Mouse (Mus musculus): ENCODE data around the gene Tubal3. TPM values are rescaled to one million over a fixed set of nuclear protein-coding genes. Genes with fewer than 3 reads are reported as not detected.

Tubal3 gene
- polyA plus RNA-seq, 1 experiment from 2014 or later: not detected

GRCm38 (mm10) chr13:3925632-3926031, 7.6 kb downstream of the Tubal3 start:
- Histone ChIP-seq H3K36me3 (no peaks in the 10 kb centered on the region), H3K9ac (no peak overlapping the region), H3K27ac (no peak overlapping the region), H3K9me3 (no peaks in the 10 kb centered on the region), H3K4me1 (no peaks in the 10 kb centered on the region), H3K4me2 (no peak overlapping the region), H3K4me3 (no peak overlapping the region), H3K27me3 (no peaks in the 10 kb centered on the region)
- no peak for ATAC-seq (ENCODE audit: insufficient number of reproducible peaks, low FRiP score, low TSS enrichment, low read depth)
- WGBS: 70% methylated on average over 6 of the region's 6 CpGs

DNA sequence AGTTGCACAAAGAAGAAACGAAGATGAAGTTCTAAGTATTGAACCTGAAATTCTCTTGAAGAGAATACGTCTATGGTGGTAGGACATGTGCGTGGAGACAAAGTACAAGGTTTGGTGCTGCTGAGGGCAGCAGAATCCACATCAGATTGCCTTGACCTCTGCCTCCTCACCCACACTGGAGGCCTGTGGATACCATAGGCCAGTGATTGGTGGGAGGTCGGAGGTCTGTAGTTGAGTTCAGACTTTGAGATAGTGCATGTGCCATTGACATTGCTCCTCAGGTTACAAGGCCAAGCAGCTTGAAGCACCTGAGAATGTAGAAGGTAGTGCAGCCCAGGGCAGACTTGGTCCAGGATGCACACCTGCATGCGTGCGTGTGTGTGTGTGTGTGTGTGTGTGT, 8.0 kb downstream of the Tubal3 start:
- Histone ChIP-seq H3K4me2 (no peak overlapping the region), H3K27ac (no peak overlapping the region), H3K4me1 (no peaks in the 10 kb centered on the region), H3K27me3 (no peaks in the 10 kb centered on the region), H3K9ac (no peak overlapping the region), H3K9me3 (no peaks in the 10 kb centered on the region), H3K36me3 (no peaks in the 10 kb centered on the region), H3K4me3 (no peak overlapping the region)
- WGBS: 90% methylated on average over 6 of the region's 6 CpGs
- ATAC-seq (ENCODE audit: insufficient number of reproducible peaks, low FRiP score, low TSS enrichment, low read depth): no peak

DNA sequence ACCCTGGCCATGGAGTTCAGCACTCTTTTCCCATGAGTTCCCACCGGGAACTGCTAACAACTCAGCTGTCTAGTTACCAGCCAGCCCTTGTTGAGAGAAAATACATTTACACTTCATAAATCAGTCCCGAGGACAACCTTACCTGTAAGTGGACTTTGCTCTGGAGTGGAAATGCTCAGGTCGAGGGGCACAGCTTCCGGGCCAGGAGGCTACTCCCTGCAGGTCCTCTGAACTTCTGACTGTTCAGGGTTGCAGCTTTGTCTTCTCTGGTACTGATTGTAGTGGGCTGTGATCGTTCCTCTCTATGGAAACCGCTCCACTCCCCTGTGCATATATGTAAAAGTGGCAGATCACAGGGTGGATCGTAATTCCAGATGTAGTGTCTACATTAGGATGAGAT, 26.6 kb downstream of the Tubal3 start:
- Histone ChIP-seq H3K9ac (no peak overlapping the region), H3K4me2 (no peak overlapping the region), H3K27ac (no peak overlapping the region), H3K36me3 (no peaks in the 10 kb centered on the region), H3K9me3 (no peaks in the 10 kb centered on the region), H3K27me3 (no peaks in the 10 kb centered on the region), H3K4me1 (no peaks in the 10 kb centered on the region), H3K4me3 (no peak overlapping the region)
- ATAC-seq (ENCODE audit: insufficient number of reproducible peaks, low FRiP score, low TSS enrichment, low read depth): no peak
- 51% methylated on average over 7 of the region's 7 CpGs for WGBS

DNA sequence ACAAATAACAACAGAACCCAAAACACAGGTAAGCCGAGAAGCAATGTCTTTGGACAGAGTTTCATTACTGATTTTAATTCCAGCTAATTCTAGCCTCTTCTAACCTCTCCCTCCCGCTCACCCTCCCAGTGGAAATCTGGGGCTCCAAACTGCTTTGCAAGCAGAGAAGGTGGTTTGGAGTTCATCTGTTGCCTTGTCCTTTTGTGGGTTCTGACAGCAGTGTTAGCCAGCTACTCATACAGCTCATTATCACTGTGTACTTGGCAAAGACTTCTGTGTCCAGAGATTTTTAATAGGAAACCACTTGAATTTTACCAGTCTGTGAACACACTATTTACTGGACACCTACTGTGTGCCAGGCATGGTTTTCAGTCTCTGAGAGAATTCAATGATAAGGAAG, 27.2 kb downstream of the Tubal3 start, which contains the start of gene Ucn3:
TSS of gene Ucn3 (minus strand) at position 101 of the 400 bp plus-strand sequence.
- no peaks in the 10 kb centered on the region for H3K36me3 ChIP-seq
- H3K4me3 ChIP-seq: no peak within 1 kb of the TSS
- H3K9me3 ChIP-seq: no peaks in the 10 kb centered on the region
- no peak within 1 kb of the TSS for H3K27ac ChIP-seq
- WGBS: 50% methylated on average over 2 of the region's 2 CpGs
- ATAC-seq (ENCODE audit: insufficient number of reproducible peaks, low FRiP score, low TSS enrichment, low read depth): no peak
- no peak within 1 kb of the TSS for H3K9ac ChIP-seq
- no peak within 1 kb of the TSS for H3K4me2 ChIP-seq
- H3K4me1 ChIP-seq: no peaks in the 10 kb centered on the region
- H3K27me3 ChIP-seq: no peaks in the 10 kb centered on the region

- no peak overlapping the region for H3K4me2 ChIP-seq
- H3K36me3 ChIP-seq: no peaks in the 10 kb centered on the region
- no peak overlapping the region for H3K27ac ChIP-seq
- H3K9me3 ChIP-seq: no peaks in the 10 kb centered on the region
- no peaks in the 10 kb centered on the region for H3K27me3 ChIP-seq
- 85% methylated on average over 4 of the region's 4 CpGs for WGBS
- H3K4me1 ChIP-seq: no peaks in the 10 kb centered on the region
- no peak for ATAC-seq (ENCODE audit: insufficient number of reproducible peaks, low FRiP score, low TSS enrichment, low read depth)
- no peak overlapping the region for H3K4me3 ChIP-seq
- H3K9ac ChIP-seq: no peak overlapping the region
Measured at GRCm38 (mm10) chr13:3947267-3947666, 29.2 kb downstream of the Tubal3 start.

- Histone ChIP-seq H3K9ac (no peak overlapping the region), H3K4me3 (no peak overlapping the region), H3K9me3 (no peaks in the 10 kb centered on the region), H3K36me3 (no peaks in the 10 kb centered on the region), H3K27ac (no peak overlapping the region), H3K27me3 (no peaks in the 10 kb centered on the region), H3K4me2 (no peak overlapping the region), H3K4me1 (no peaks in the 10 kb centered on the region)
- no peak for ATAC-seq (ENCODE audit: insufficient number of reproducible peaks, low FRiP score, low TSS enrichment, low read depth)
- WGBS: 88% methylated on average over 4 of the region's 4 CpGs
Measured at GRCm38 (mm10) chr13:3949477-3949876, 31.4 kb downstream of the Tubal3 start.

DNA sequence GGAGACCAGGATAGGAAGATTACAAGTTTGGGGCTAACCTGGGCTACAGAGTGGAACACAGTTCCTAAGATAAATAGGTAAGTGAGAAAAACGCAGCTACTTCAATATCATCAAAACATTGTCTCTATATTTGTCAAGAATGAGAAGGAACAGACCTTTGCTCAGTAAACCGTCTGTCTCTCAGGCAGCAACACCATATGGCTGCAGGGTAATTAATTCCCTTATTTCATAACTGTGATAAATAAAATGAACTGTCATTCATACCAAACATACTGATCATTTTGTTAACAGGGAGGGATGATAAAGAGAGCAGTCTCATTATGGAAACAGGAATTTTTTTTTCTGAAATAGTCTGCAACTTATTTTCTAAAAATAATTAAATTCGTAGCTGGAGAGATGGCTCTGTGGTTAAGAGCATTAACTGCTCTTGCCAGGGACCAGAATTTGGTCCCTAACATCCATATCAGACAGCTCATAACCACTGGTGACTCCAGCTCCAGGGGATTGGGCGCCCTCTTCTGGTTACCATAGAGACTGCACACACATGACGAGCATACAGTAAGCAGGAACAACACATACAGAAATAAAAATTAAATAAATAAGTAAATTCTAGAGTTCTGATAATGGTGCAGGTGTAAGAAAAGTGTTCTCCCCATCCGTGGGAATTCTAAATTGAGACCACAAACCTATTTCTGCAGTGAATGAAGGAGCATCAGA, 33.3 kb downstream of the Tubal3 start:
- ATAC-seq (ENCODE audit: insufficient number of reproducible peaks, low FRiP score, low TSS enrichment, low read depth): no peak

DNA sequence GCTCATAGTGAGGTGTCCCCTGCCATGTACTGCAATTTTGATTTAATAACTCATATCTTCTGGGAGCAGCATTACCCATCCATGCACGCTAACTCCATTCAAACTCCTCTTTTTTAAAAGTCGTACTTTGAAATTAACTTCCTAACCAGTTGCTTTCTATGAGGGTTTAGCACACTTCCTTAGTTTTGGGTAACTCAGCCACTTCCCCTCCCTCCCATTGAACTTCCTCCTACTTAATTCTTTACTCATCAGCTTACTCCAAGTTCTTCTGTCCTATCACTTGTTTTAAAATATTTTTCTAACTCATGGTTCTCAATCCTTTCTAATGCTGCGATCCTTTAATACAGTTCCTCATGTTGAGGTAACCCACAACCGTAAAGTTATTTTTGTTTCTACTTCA, 50.8 kb downstream of the Tubal3 start:
- ATAC-seq (ENCODE audit: insufficient number of reproducible peaks, low FRiP score, low TSS enrichment, low read depth): no peak
- Histone ChIP-seq H3K4me3 (no peak overlapping the region), H3K27me3 (no peaks in the 10 kb centered on the region), H3K27ac (no peak overlapping the region), H3K36me3 (no peaks in the 10 kb centered on the region), H3K9me3 (no peaks in the 10 kb centered on the region), H3K4me1 (no peaks in the 10 kb centered on the region), H3K4me2 (no peak overlapping the region), H3K9ac (no peak overlapping the region)
- WGBS: 89% methylated on average over 4 of the region's 4 CpGs

More for the DNA sequence above, 33.3 kb downstream of the Tubal3 start:
- WGBS: 78% methylated on average over 6 of the region's 6 CpGs
- H3K9ac ChIP-seq: no peak overlapping the region
- H3K4me1 ChIP-seq: no peaks in the 10 kb centered on the region
- no peak overlapping the region for H3K4me3 ChIP-seq
- no peaks in the 10 kb centered on the region for H3K9me3 ChIP-seq
- no peaks in the 10 kb centered on the region for H3K27me3 ChIP-seq
- no peak overlapping the region for H3K4me2 ChIP-seq
- H3K27ac ChIP-seq: no peak overlapping the region
- no peaks in the 10 kb centered on the region for H3K36me3 ChIP-seq

Small RNAs within 50 kb of the gene (microRNA-seq; reads per million reads assigned to microRNA genes)
- gene Gm22460: not detected

Other genes starting within 250 kb of the Tubal3 start
- gene Calml3, start 114.0 kb upstream of the Tubal3 start, polyA plus RNA-seq (2015; fragmentation: Nextera tagmentation; extraction: Ambion mirVana): 22.0 and 22.9 TPM in 2 replicates
- gene Calm4, start 80.5 kb upstream of the Tubal3 start, polyA plus RNA-seq (2015; fragmentation: Nextera tagmentation; extraction: Ambion mirVana): 596 and 780 TPM in 2 replicates
- 3.2 and 3.5 TPM in 2 replicates for gene Calm5, start 64.1 kb upstream of the Tubal3 start, polyA plus RNA-seq (2015; fragmentation: Nextera tagmentation; extraction: Ambion mirVana)
- 141 and 151 TPM in 2 replicates for gene Net1, start 54 bp upstream of the Tubal3 start, polyA plus RNA-seq (2015; fragmentation: Nextera tagmentation; extraction: Ambion mirVana)
- not detected in 2 replicates for gene Ucn3, start 27.1 kb downstream of the Tubal3 start, polyA plus RNA-seq (2015; fragmentation: Nextera tagmentation; extraction: Ambion mirVana)
- gene Akr1c14, start 130.7 kb downstream of the Tubal3 start, polyA plus RNA-seq (2015; fragmentation: Nextera tagmentation; extraction: Ambion mirVana): 2.1 and 2.7 TPM in 2 replicates
- gene Akr1c18, start 232.4 kb downstream of the Tubal3 start, polyA plus RNA-seq (2015; fragmentation: Nextera tagmentation; extraction: Ambion mirVana): 0.24 and 1.1 TPM in 2 replicates